Mouse (Mus musculus) mesoderm, embryonic 11.5 days (tissue): ENCODE results near the gene Sub1.

ENCODE experiments used
- DNase-seq: peaks from one replicate; pipeline ENCODE4 v3.0.0-alpha.2; 2012; ENCODE audit warnings: low read depth, low spot score

Gene Sub1

GRCm38 (mm10) chr15:11996883-11997282, at the start of gene Sub1:
Sub1 (minus strand) TSS chr15:11996983.
- no peak for DNase-seq

GRCm38 (mm10) chr15:12040407-12040710, 43.6 kb upstream of the Sub1 start:
- no peak for DNase-seq

- no peak for DNase-seq
These were observed 43.1 kb upstream of the Sub1 start for GRCm38 (mm10) chr15:12039671-12040406.

- no peak for DNase-seq
These were observed 42.5 kb upstream of the Sub1 start for GRCm38 (mm10) chr15:12039256-12039655.

GRCm38 (mm10) chr15:12037866-12038625, 41.3 kb upstream of the Sub1 start:
- no peak for DNase-seq

- DNase-seq, result no peak
These were observed 40.4 kb upstream of the Sub1 start for GRCm38 (mm10) chr15:12037217-12037616.

GRCm38 (mm10) chr15:12036675-12037074, 39.9 kb upstream of the Sub1 start:
- DNase-seq, result no peak

- no peak for DNase-seq
These were observed 37.5 kb upstream of the Sub1 start for GRCm38 (mm10) chr15:12034317-12034716.

- DNase-seq, result no peak
These were observed 36.4 kb upstream of the Sub1 start for GRCm38 (mm10) chr15:12033155-12033554.

GRCm38 (mm10) chr15:12032512-12032911, 35.7 kb upstream of the Sub1 start:
- DNase-seq, result no peak

- no peak for DNase-seq
These were observed 35.1 kb upstream of the Sub1 start for GRCm38 (mm10) chr15:12031861-12032260.

- DNase-seq, result no peak
These were observed 33.4 kb upstream of the Sub1 start for GRCm38 (mm10) chr15:12030221-12030620.

GRCm38 (mm10) chr15:12027807-12028206, 31.0 kb upstream of the Sub1 start:
- no peak for DNase-seq

- no peak for DNase-seq
These were observed 30.2 kb upstream of the Sub1 start for GRCm38 (mm10) chr15:12026932-12027450.

- DNase-seq, result no peak
These were observed 29.2 kb upstream of the Sub1 start for GRCm38 (mm10) chr15:12026026-12026425.

GRCm38 (mm10) chr15:12025341-12025740, 28.6 kb upstream of the Sub1 start:
- no peak for DNase-seq

- DNase-seq, result no peak
These were observed 28.0 kb upstream of the Sub1 start for GRCm38 (mm10) chr15:12024791-12025268.

GRCm38 (mm10) chr15:12019443-12019842, 22.7 kb upstream of the Sub1 start:
- DNase-seq, result no peak

- no peak for DNase-seq
These were observed 21.6 kb upstream of the Sub1 start for GRCm38 (mm10) chr15:12018428-12018757.

GRCm38 (mm10) chr15:12017700-12018427, 21.1 kb upstream of the Sub1 start:
- no peak for DNase-seq

GRCm38 (mm10) chr15:12014197-12014905, 17.6 kb upstream of the Sub1 start:
- DNase-seq, result no peak
